Mouse (Mus musculus) lung, postnatal 14 days (tissue): ENCODE results near the gene Bmpr1b.

Experiments
- DNase-seq: peaks from one replicate; pipeline ENCODE4 v3.0.0; 2021

Bmpr1b gene

GRCm38 (mm10) chr3:142106227-142106626, 63.0 kb downstream of the Bmpr1b start:
- no peak for DNase-seq

DNA sequence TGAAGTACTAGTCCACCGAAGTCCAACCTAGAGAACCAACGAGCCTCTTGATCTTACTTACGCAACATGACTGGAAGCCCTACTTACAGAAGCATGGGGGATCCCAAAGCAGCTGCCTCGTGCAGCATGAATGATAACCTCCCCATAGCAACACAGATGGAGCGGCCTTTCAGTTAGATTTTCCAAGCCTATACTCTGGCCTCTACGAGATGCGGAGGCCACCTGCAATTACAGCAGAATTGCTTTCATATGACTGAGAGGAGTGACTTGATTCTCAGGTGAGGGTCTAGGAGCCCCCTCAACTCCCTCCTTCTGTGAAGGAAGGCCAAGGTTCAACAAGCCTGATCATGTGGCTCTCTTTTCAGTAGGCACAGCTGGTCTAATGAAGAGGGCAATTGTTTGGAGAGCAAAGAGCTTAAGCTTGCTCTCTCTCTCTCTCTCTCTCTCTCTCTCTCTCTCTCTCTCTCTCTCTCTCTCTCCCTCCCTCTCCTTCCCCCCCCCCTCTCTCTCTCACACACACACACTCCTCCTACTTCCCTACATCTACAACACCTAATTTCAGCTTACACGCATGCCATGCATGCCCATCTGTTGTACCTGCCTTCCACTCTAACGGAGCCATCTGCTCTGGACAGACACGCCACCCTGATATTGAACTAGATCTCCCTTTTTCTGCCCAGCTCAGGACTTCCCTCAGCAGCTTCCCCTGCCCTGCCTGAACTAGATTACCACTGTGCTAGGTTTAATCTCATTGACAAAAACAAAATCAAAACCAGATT, 65.0 kb downstream of the Bmpr1b start:
- no peak for DNase-seq

GRCm38 (mm10) chr3:142103622-142104021, 65.6 kb downstream of the Bmpr1b start:
- DNase-seq: no peak

DNA sequence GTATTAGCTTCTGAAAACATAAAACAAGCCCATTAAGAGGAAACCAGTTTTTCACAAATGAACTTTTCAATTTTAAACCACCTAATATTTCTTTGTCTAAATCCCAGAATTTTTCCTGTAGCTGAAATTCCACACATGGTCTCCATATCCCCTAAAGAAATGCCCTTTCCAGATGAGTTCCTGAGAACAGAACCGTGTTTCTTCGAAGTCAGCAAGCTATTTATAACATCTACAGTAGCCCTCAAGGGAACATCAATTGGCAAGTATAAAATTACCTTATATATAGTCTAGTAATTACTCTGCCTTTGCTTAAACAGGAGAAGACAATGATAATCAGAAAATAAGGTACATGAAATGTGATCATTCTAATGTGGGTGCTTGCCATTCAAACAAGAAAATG, 70.1 kb downstream of the Bmpr1b start:
- no peak for DNase-seq

GRCm38 (mm10) chr3:142094049-142094448, 75.2 kb downstream of the Bmpr1b start:
- no peak for DNase-seq

- no peak for DNase-seq
These were observed 79.5 kb downstream of the Bmpr1b start for GRCm38 (mm10) chr3:142089684-142090083.

DNA sequence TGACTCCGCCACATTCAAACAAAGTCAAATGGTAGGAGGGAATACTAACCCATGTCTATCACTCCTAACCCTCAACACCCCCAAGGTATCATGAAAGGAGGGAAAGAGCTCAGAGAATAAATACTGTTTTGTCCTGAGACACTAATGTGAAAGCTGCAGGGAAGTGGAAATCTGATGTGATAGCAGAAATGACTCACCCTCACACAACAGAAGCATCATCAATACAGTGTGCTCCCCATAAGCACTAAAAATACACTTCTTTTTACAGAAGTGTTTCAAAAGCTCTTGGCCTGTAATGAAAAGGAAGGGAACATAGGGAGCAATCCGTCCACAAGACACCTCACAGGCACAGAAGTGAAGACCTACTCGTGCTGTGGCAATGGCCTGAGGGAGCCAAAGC, 83.3 kb downstream of the Bmpr1b start:
- DNase-seq: no peak

DNA sequence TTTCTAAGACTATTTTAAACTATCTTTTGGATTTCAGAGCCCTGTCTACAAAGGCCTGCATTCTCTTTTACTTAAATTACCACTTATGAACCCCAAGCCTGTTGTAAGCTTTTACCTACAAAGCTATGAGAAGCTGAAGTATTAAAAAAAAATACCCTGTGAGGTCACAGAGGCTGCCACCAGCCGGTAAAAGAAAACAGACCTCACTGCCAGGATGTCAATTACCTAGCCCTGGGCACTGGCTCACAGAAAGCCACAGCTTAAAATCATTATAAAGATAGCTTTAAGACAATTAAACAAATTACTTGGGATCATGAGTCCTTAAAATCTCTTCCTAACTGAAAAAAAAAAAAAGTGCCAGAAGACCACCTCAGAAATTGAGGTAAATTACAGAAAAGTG, 85.1 kb downstream of the Bmpr1b start:
- no peak for DNase-seq

DNA sequence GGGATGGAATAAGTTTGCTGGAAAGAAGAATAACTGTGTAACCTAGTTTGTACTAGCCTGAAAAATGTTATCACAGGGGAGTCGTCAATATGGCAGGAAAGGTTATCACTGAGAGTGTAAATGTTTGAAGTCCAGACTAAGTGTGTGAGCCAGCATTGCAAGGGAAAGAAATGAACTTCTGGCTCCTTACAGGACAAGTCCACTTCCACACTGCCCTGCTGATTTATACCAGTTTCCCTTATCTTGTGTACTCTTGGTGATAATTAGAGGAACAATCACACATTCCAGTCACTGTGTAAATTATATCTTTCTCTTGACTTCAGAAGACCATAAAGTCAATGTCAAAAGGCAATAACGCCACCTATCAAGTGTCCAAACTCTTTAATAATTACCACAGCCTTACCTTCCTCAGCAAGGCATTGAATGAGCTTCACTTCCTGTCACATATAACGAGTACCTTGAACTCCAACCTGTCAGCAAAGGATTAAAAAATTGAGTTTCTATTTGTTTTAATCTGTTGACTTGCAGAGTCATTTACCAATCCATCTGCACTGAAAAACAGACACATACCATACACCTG, 91.4 kb downstream of the Bmpr1b start:
- DNase-seq: no peak

- DNase-seq: no peak
These were observed 97.6 kb downstream of the Bmpr1b start for GRCm38 (mm10) chr3:142071601-142072000.

- DNase-seq: no peak
These were observed 102.4 kb downstream of the Bmpr1b start for GRCm38 (mm10) chr3:142066792-142067346.

GRCm38 (mm10) chr3:142065111-142065510, 104.1 kb downstream of the Bmpr1b start:
- DNase-seq: no peak

DNA sequence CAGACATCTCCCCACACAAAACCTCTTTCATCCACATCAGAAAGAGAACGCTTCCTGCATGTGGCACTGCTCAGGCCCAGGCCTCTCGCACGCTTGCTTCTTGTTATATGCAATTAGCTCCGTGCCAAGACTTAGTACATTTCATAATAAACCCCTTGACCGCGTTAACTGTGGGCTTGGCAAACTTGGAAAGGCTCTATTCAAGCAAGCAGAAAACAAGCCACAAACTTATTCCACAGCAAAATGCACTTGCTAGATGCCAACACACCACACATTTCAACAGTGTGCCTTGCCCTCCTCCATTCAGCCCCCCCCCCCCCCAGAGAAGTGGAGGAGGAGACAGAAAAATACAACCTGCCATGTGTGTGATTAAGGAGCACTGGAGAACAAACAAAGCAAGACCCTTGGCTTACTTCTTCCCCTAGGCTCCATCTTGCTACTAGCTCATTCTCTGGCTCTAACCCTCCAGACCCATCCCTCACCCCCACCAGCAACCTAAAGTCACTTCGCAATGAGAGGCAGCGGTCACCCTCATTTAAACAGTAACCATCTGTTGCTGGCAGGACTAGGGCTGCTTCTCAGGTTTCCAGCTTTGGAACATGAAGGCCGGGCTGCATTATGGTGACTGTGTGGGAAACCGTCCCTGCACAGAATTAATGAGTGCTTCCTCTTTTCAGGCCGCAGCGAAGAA, 105.5 kb downstream of the Bmpr1b start:
- DNase-seq: peak; percentile 12

DNA sequence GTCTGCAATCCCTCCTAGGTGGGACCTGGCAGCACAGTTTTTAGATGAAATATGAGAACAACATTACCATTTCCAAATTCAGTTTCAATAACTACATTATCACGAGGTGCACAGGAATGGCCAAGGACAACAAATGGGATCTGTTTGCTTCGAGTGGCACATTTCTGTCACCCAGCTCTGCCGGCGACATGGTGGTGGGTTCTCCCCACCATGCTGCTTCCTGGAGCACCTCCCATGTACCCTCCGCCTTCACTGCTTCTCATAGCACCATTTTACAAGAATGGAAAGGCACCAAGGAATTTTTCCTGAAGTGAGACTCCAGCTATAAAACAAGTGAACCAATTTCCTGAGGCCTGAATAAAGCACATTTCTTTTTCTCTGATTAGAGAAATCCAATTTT, 108.0 kb downstream of the Bmpr1b start:
- no peak for DNase-seq

DNA sequence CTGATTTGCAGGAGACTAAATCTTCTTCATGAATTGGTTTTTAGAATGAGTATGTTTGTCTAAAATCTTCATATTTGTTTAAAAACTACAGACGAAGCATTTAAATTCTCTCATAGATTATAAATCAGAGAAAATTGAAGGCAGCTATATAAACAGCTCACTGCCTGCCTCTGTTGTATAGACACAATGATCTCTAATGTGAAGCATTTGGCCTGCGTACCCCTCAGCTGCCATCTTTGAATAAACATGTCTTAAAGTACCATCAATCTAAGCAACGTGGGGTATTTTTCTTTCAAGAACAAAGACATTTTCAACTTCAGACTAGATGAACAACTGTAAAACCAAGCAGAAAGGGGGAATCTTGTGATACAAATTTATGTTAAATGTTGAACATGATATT, 109.3 kb downstream of the Bmpr1b start:
- no peak for DNase-seq

DNA sequence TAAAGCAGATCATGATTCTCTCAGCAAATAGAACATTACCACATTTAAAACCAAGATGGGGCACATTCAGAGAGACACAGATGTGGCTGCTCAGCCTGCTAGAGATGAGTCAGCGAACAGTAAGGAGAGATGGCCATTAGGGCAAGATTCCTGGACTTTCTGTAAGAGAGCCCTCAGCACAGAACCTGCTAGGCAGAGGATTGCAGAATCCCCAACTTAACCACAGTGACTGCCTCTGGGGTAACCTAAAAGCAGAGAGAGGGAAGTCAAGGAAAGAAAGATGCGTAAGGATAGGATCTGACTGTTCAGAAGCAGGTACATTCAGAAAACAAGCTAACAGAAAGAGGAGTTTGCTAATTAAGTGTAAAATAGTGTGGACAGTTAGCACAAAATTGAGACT, 118.5 kb downstream of the Bmpr1b start:
- no peak for DNase-seq

GRCm38 (mm10) chr3:142049610-142050009, 119.6 kb downstream of the Bmpr1b start:
- DNase-seq: no peak

- DNase-seq: no peak
These were observed 120.1 kb downstream of the Bmpr1b start for GRCm38 (mm10) chr3:142049093-142049492.

DNA sequence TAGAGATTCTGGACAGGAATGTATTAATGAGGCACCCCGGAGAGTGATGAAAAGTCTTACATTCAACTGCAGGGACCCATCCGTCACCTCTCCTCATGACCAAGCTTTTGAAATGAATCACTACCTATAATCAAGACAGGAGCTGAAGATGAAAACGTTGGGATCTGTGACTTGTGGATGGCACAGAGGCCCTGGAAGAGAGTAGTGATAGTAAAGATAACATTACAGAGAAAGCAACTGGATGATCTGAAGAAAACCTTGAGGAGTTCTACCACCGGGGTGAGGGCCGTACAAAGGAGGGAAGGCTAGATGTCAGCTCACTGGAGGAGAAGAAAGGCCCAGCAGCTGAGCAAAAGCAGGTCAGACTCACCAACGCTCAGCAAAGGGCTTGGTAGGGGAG, 120.7 kb downstream of the Bmpr1b start:
- DNase-seq: no peak

DNA sequence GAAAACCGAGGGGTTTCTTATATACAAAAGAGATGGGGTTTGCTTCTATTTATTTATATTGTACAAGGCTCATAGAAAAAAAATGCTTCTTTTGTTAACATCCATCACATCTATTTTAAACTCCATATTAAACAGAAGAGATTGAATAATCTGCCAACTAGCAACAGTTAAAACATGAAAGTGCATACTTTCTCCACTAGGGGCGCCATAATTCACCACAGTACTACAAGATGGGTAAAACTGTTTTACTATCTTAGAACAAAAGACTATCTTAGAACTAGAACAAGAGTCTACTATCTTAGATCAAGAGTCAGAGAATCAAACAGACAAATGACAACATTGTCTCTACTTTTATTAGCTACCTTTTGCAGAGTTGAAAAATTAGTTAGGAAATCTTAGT, 125.8 kb downstream of the Bmpr1b start:
- no peak for DNase-seq

DNA sequence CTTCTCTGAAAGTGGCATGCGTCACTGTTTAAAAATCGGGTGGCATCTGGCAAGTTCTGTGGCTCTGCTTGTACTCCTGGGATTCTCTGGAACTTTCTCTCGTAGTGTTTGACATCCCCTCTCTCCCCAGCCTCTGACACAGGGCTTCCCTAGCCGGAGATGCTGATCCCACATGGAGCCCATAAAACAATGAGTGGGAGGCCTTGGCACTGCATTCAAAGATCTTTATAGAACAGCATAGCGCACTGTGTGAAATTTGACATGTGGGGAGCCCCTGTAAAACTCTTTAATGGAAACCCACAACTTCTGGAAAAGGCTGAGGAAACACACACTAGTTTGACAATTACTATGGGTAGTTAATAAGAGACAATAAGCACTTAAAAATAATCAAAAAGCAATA, 126.2 kb downstream of the Bmpr1b start:
- DNase-seq: no peak

DNA sequence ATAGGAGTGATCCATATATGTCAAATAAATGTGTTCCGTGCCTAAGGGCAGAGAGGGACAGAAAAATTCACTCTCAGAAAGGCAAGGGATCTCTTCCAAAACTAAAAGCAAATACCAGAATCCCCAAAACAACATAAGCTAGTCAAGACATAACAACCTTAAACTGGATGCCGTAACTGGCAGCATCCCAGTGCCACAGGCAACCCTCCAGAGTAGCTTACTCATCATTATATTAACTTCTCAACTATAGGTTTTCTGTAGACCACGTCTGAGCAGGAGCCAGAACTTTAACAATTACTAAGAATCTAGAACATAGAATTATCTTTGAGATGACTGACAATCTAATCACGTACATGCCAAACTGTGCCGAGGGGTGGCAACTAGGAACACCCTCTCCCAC, 128.9 kb downstream of the Bmpr1b start:
- no peak for DNase-seq

GRCm38 (mm10) chr3:142034160-142034559, 135.1 kb downstream of the Bmpr1b start:
- no peak for DNase-seq

DNA sequence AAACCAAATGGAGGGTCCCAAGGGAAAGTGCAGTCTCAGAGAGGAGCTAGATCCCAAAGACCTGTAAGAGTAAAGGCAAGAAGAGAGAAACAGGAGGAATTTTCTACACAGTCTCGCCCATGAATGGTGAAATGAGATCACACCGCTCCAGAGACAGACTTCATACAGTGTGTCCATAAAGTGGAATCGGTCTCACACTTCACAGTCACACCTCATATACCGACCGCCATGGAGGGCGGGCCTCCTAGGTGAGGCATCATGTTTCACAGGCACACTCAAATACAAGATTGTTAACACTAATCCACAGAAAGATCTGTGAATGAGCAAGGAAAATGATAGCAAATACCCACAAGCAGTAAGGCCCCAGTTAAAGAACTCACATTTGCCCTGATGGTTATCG, 149.5 kb downstream of the Bmpr1b start:
- DNase-seq: no peak
